Mouse (Mus musculus): Measurements from ENCODE around the gene Agfg2.

Agfg2 gene

GRCm38 (mm10) chr5:137683388-137684293 is 885 bp downstream of the Agfg2 start:
- DNase-seq (ENCODE audit: low spot score in 2 of 2): no peak

GRCm38 (mm10) chr5:137682526-137682925 is 2.0 kb downstream of the Agfg2 start:
- DNase-seq (ENCODE audit: low spot score in 2 of 2): no peak

GRCm38 (mm10) chr5:137679726-137680125 is 4.8 kb downstream of the Agfg2 start:
- no peak for DNase-seq (ENCODE audit: low spot score in 2 of 2)

GRCm38 (mm10) chr5:137678736-137679135 is 5.8 kb downstream of the Agfg2 start:
- DNase-seq (ENCODE audit: low spot score in 2 of 2): no peak

GRCm38 (mm10) chr5:137677859-137678258 is 6.7 kb downstream of the Agfg2 start:
- no peak for DNase-seq (ENCODE audit: low spot score in 2 of 2)

GRCm38 (mm10) chr5:137674786-137675185 is 9.7 kb downstream of the Agfg2 start:
- DNase-seq (ENCODE audit: low spot score in 2 of 2): no peak

- DNase-seq (ENCODE audit: low spot score in 2 of 2): no peak
These were observed 11.5 kb downstream of the Agfg2 start for GRCm38 (mm10) chr5:137673015-137673414.

GRCm38 (mm10) chr5:137672361-137672760 is 12.2 kb downstream of the Agfg2 start:
- no peak for DNase-seq (ENCODE audit: low spot score in 2 of 2)

- no peak for DNase-seq (ENCODE audit: low spot score in 2 of 2)
These were observed 12.9 kb downstream of the Agfg2 start for GRCm38 (mm10) chr5:137671443-137672240.

GRCm38 (mm10) chr5:137670240-137670639 is 14.3 kb downstream of the Agfg2 start:
- DNase-seq (ENCODE audit: low spot score in 2 of 2): no peak

GRCm38 (mm10) chr5:137668971-137669370 is 15.6 kb downstream of the Agfg2 start:
- DNase-seq (ENCODE audit: low spot score in 2 of 2): peak in 1 of 2 experiments; percentile 29

- no peak for DNase-seq (ENCODE audit: low spot score in 2 of 2)
These were observed 21.5 kb downstream of the Agfg2 start for GRCm38 (mm10) chr5:137663057-137663456.

- DNase-seq (ENCODE audit: low spot score in 2 of 2): no peak
These were observed 24.4 kb downstream of the Agfg2 start for GRCm38 (mm10) chr5:137660064-137660688.

GRCm38 (mm10) chr5:137656977-137657376 is 27.5 kb downstream of the Agfg2 start:
- DNase-seq (ENCODE audit: low spot score in 2 of 2): peak in 1 of 2 experiments; percentile 77

GRCm38 (mm10) chr5:137654746-137655145 is 29.8 kb downstream of the Agfg2 start:
- DNase-seq (ENCODE audit: low spot score in 2 of 2): no peak

GRCm38 (mm10) chr5:137653366-137653765 is 31.2 kb downstream of the Agfg2 start:
- DNase-seq (ENCODE audit: low spot score in 2 of 2): no peak

GRCm38 (mm10) chr5:137652474-137652873 is 32.1 kb downstream of the Agfg2 start:
- peak in 1 of 2 experiments; percentile 65 for DNase-seq (ENCODE audit: low spot score in 2 of 2)

- no peak for DNase-seq (ENCODE audit: low spot score in 2 of 2)
These were observed 34.6 kb downstream of the Agfg2 start for GRCm38 (mm10) chr5:137649669-137650571.

GRCm38 (mm10) chr5:137649251-137649650 is 35.3 kb downstream of the Agfg2 start:
- DNase-seq (ENCODE audit: low spot score in 2 of 2): no peak

- DNase-seq (ENCODE audit: low spot score in 2 of 2): no peak
These were observed 36.5 kb downstream of the Agfg2 start for GRCm38 (mm10) chr5:137647827-137648601.

Measured in cerebellum, postnatal 4 days (tissue).